Mouse (Mus musculus) limb, embryonic 14.5 days (tissue): Measurements from ENCODE around the gene Vmn1r227. TPM values are rescaled to one million over a fixed set of nuclear protein-coding genes. Genes with fewer than 3 reads are reported as not detected.

Experiments
- ATAC-seq: fragments of 200-750 bp; cut with Nextera tagmentation; 2 replicates; pipeline ENCODE4 v1.8.0; 2017; ENCODE audit warnings: low read depth, moderate number of reproducible peaks, moderate TSS enrichment; ENCODE audit not compliant: low FRiP score
- DNase-seq: peaks from one replicate; pipeline ENCODE4 v3.0.0-alpha.2; 2015; ENCODE audit warnings: low spot score
- H3K27ac ChIP-seq: fragments of 300-500 bp; sonication (generic); replicated peaks from 2 replicates; pipeline ENCODE4 v1.5.1; 2014; ENCODE audit warnings: low read depth, mild to moderate bottlenecking, low read length, moderate library complexity, mixed read lengths
- H3K27me3 ChIP-seq: fragments of 300-500 bp; sonication (generic); 2 replicates; pipeline ENCODE4 v1.6.1; 2014; ENCODE audit warnings: low read length, mixed read lengths; ENCODE audit not compliant: control insufficient read depth, insufficient read depth
- H3K36me3 ChIP-seq: fragments of 300-500 bp; sonication (generic); 2 replicates; pipeline ENCODE4 v1.6.1; 2014; ENCODE audit warnings: mild to moderate bottlenecking, low read length, moderate library complexity, mixed read lengths; ENCODE audit not compliant: control insufficient read depth, insufficient read depth
- H3K4me1 ChIP-seq: fragments of 300-500 bp; sonication (generic); 2 replicates; pipeline ENCODE4 v1.6.1; 2014; ENCODE audit warnings: antibody characterized with exemption, low read length, mixed read lengths; ENCODE audit not compliant: control insufficient read depth, insufficient read depth
- H3K4me2 ChIP-seq: fragments of 300-500 bp; sonication (generic); replicated peaks from 2 replicates; pipeline ENCODE4 v1.6.1; 2014; ENCODE audit warnings: low read depth, mild to moderate bottlenecking, low read length, moderate library complexity; ENCODE audit not compliant: severe bottlenecking
- H3K4me3 ChIP-seq: fragments of 300-500 bp; sonication (generic); replicated peaks from 2 replicates; pipeline ENCODE4 v1.5.1; 2014; ENCODE audit warnings: low read length
- H3K9ac ChIP-seq: fragments of 300-500 bp; sonication (generic); 2 replicates; pipeline ENCODE4 v1.6.1; 2014; ENCODE audit warnings: mild to moderate bottlenecking, low read depth, low read length, moderate library complexity; ENCODE audit not compliant: severe bottlenecking
- H3K9me3 ChIP-seq: fragments of 300-500 bp; sonication (generic); 2 replicates; pipeline ENCODE4 v1.6.1; 2016; ENCODE audit warnings: low read length; ENCODE audit not compliant: control insufficient read depth
- POLR2A ChIP-seq: fragments of 200-500 bp; IDR thresholded peaks from 2 replicates; pipeline ENCODE4 v1.8.0; 2012; ENCODE audit warnings: inconsistent platforms, mild to moderate bottlenecking, moderate library complexity, borderline replicate concordance; ENCODE audit not compliant: insufficient read depth, insufficient read length; ENCODE audit errors: extremely low read depth
- WGBS: fragments of 180-500 bp; shearing (Covaris S2); extraction: QIAGEN DNeasy Blood & Tissue Kit; methylation state at CpG from one replicate; pipeline ENCODE4 v1.1.7; 2014; 5-methylcytosine and 5-hydroxymethylcytosine counted together
- polyA plus RNA-seq, 2 experiments: library from polyadenylated mRNA; depleted of rRNA in 1 of 2; stranded (reverse) in 1 of 2; unstranded in 1 of 2; fragments of >200 nt; fragmentation: Nextera tagmentation in 1 of 2; extraction: Ambion mirVana in 1 of 2; gene quantifications; 2 replicates each; pipeline versions ENCODE4 v1.2.1 to v1.2.3; 2012 to 2014

The Vmn1r227 gene
- polyA plus RNA-seq (2012; rRNA removed): not detected in 2 replicates
- not detected in 2 replicates for polyA plus RNA-seq (2014; fragmentation: Nextera tagmentation; extraction: Ambion mirVana)

DNA sequence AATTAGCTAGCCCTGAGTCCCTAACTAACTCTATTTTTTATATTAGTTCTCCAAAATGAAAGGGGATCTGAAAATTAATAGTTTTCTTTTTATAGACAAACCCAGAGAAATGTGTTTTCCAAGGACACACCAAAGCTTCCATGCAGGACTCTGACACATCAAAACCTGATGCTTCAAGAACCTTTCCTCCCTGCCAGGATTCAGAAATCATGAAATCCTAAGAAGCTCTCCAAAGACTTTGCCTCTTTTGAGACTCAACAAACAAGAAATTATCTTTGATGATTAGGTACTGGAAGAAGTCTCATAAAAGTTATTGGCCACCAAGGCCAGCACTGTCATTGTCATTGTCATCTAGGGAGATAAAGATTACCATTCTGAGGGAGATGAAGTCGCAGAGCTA is at the start of gene Vmn1r227:
Gene Vmn1r227, plus strand, starts transcription at position 301 of the 400 bp plus-strand sequence.
- Histone ChIP-seq H3K27me3 (no peaks in the 10 kb centered on the region), H3K9ac (no peak within 1 kb of the TSS), H3K36me3 (no peaks in the 10 kb centered on the region), H3K9me3 (no peaks in the 10 kb centered on the region), H3K4me1 (no peaks in the 10 kb centered on the region), H3K27ac (no peak within 1 kb of the TSS), H3K4me2 (no peak within 1 kb of the TSS), H3K4me3 (no peak within 1 kb of the TSS)
- TF ChIP-seq POLR2A: no peak
- WGBS: 33% methylated on average over 1 of the region's 1 CpGs
- DNase-seq (no peak), ATAC-seq (no peak)

DNA sequence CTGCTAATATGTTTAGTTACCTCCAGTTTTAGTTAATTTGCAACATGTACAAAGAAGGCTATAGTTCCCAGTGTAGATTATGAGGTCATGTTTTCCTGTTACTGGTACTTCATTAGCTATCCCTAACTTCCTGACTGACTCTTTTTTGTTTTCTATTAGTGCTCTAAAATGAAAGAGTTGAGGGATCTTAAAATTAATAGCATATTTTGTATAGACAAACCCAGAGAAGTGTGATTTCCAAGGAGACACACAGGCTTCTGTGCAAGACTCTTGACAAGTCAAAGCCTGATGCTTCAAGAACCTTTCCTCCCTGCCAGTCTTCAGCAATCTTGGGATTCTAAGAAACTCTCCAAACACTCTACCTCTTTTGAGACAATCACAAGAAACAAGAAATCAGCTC is 47.1 kb upstream of the Vmn1r227 start, which contains the start of gene Vmn1r226:
Gene Vmn1r226, plus strand, starts transcription at position 301 of the 400 bp plus-strand sequence.
- Histone ChIP-seq H3K27me3 (no peaks in the 10 kb centered on the region), H3K9me3 (peaks cover 5% of the 10 kb centered on the region; the same call in 1 of the 2 replicates), H3K9ac (no peak within 1 kb of the TSS), H3K4me2 (no peak within 1 kb of the TSS), H3K36me3 (no peaks in the 10 kb centered on the region), H3K27ac (no peak within 1 kb of the TSS), H3K4me1 (no peaks in the 10 kb centered on the region), H3K4me3 (no peak within 1 kb of the TSS)
- no peak for TF ChIP-seq POLR2A
- no peak for ATAC-seq
- DNase-seq: no peak

DNA sequence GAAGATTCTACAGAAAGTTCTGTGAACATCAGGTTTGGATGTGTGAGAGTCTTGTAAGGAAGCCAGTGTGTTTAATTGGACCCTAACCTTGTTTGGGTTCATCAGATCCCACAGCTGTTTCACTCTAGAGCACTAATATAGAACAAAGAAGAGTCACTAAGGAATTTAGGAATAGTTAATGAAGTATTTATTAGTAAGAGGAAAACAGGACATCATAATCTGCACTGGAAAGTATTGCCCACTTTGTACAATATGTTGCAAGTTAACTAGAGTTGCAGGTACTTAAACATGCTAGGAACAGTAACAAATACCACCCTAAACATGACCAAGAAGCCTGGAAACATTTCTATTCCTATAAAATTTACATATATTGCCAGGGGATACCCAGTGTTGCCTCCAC is 56.4 kb downstream of the Vmn1r227 start, which contains the start of gene Vmn1r228:
Gene Vmn1r228, minus strand, starts transcription at position 101 of the 400 bp plus-strand sequence.
- no peak for TF ChIP-seq POLR2A
- Histone ChIP-seq H3K9ac (no peak within 1 kb of the TSS), H3K4me2 (no peak within 1 kb of the TSS), H3K4me1 (no peaks in the 10 kb centered on the region), H3K27ac (no peak within 1 kb of the TSS), H3K4me3 (no peak within 1 kb of the TSS), H3K36me3 (no peaks in the 10 kb centered on the region), H3K27me3 (no peaks in the 10 kb centered on the region), H3K9me3 (peaks cover 6% of the 10 kb centered on the region; the same call in 1 of the 2 replicates)
- DNase-seq (no peak), ATAC-seq (no peak)

Other genes starting within 250 kb of the Vmn1r227 start
- gene Vmn2r108, start 248.5 kb upstream of the Vmn1r227 start, polyA plus RNA-seq (2012; rRNA removed): not detected in 2 replicates
- gene Vmn2r108, start 248.5 kb upstream of the Vmn1r227 start, polyA plus RNA-seq (2014; fragmentation: Nextera tagmentation; extraction: Ambion mirVana): not detected in 2 replicates
- gene Vmn1r225, start 231.7 kb upstream of the Vmn1r227 start, polyA plus RNA-seq (2012; rRNA removed): not detected in 2 replicates
- gene Vmn1r225, start 231.7 kb upstream of the Vmn1r227 start, polyA plus RNA-seq (2014; fragmentation: Nextera tagmentation; extraction: Ambion mirVana): not detected in 2 replicates
- not detected in 2 replicates for gene Vmn2r109, start 165.1 kb upstream of the Vmn1r227 start, polyA plus RNA-seq (2012; rRNA removed)
- not detected in 2 replicates for gene Vmn2r109, start 165.1 kb upstream of the Vmn1r227 start, polyA plus RNA-seq (2014; fragmentation: Nextera tagmentation; extraction: Ambion mirVana)
- gene Vmn2r110, start 133.4 kb upstream of the Vmn1r227 start, polyA plus RNA-seq (2012; rRNA removed): not detected in 2 replicates
- gene Vmn2r110, start 133.4 kb upstream of the Vmn1r227 start, polyA plus RNA-seq (2014; fragmentation: Nextera tagmentation; extraction: Ambion mirVana): 0.03 and 0.07 TPM in 2 replicates
- not detected in 2 replicates for gene Fpr-rs3, start 105.0 kb upstream of the Vmn1r227 start, polyA plus RNA-seq (2012; rRNA removed)
- not detected in 2 replicates for gene Fpr-rs3, start 105.0 kb upstream of the Vmn1r227 start, polyA plus RNA-seq (2014; fragmentation: Nextera tagmentation; extraction: Ambion mirVana)
- not detected in 2 replicates for gene Vmn1r226, start 47.0 kb upstream of the Vmn1r227 start, polyA plus RNA-seq (2012; rRNA removed)
- not detected in 2 replicates for gene Vmn1r226, start 47.0 kb upstream of the Vmn1r227 start, polyA plus RNA-seq (2014; fragmentation: Nextera tagmentation; extraction: Ambion mirVana)
- gene Vmn1r228, start 56.3 kb downstream of the Vmn1r227 start, polyA plus RNA-seq (2012; rRNA removed): not detected in 2 replicates
- gene Vmn1r228, start 56.3 kb downstream of the Vmn1r227 start, polyA plus RNA-seq (2014; fragmentation: Nextera tagmentation; extraction: Ambion mirVana): not detected in 2 replicates
- not detected in 2 replicates for gene Vmn1r229, start 81.7 kb downstream of the Vmn1r227 start, polyA plus RNA-seq (2012; rRNA removed)
- not detected in 2 replicates for gene Vmn1r229, start 81.7 kb downstream of the Vmn1r227 start, polyA plus RNA-seq (2014; fragmentation: Nextera tagmentation; extraction: Ambion mirVana)
- gene Vmn1r230, start 110.6 kb downstream of the Vmn1r227 start, polyA plus RNA-seq (2012; rRNA removed): not detected in 2 replicates
- not detected in 2 replicates for gene Vmn1r230, start 110.6 kb downstream of the Vmn1r227 start, polyA plus RNA-seq (2014; fragmentation: Nextera tagmentation; extraction: Ambion mirVana)
- not detected in 2 replicates for gene Vmn1r231, start 175.2 kb downstream of the Vmn1r227 start, polyA plus RNA-seq (2012; rRNA removed)
- gene Vmn1r231, start 175.2 kb downstream of the Vmn1r227 start, polyA plus RNA-seq (2014; fragmentation: Nextera tagmentation; extraction: Ambion mirVana): not detected in 2 replicates
- gene Vmn1r232, start 189.9 kb downstream of the Vmn1r227 start, polyA plus RNA-seq (2012; rRNA removed): not detected in 2 replicates
- not detected in 2 replicates for gene Vmn1r232, start 189.9 kb downstream of the Vmn1r227 start, polyA plus RNA-seq (2014; fragmentation: Nextera tagmentation; extraction: Ambion mirVana)
- gene Ppp2r1a, start 215.5 kb downstream of the Vmn1r227 start, polyA plus RNA-seq (2012; rRNA removed): 245 and 276 TPM in 2 replicates
- gene Ppp2r1a, start 215.5 kb downstream of the Vmn1r227 start, polyA plus RNA-seq (2014; fragmentation: Nextera tagmentation; extraction: Ambion mirVana): 383 and 396 TPM in 2 replicates